Mouse (Mus musculus): ENCODE measurements around the gene Samd11. TPM values are rescaled to one million over a fixed set of nuclear protein-coding genes. Genes with fewer than 3 reads are reported as not detected.

The Samd11 gene
- 1.4 and 2.6 TPM in 2 replicates for polyA plus RNA-seq (2014; fragmentation: Nextera tagmentation; extraction: Ambion mirVana)

DNA sequence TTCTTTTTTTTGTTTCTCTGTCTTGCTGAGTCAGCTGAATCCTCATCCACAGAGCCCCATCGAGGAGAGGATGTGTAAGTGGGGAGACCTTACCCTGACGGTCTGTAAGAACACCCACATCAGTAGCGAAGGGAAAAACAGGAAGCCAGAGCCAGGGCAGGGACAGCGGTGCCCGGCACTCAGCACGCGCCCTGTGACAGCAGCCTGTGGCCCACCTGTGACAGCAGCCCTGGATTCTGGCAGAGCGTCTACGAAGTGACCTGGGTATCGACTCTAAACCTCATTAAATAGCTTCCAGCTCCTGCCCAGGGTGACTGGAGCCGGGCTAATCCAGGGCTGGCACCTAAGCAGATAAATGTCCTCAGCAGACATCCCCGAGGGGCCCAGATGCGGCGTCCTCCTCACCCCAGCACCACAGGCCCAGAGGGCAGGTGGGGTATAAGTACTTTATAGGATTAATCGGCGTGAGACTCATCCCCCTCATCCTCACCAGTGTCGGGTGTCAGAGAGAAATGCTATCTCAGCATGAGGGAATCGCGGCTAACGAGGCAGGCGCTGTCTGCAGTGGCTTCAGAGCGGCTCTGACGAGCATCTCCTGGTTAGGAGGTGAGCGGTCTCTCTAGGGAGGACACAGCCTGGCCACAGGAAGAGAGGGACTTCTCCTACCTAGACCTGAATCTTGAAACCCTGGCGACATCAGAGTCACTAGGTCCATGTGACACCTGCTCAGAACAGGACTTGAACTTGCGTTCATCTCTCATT, at the start of gene Samd11:
Gene Samd11 (minus strand): TSS at position 580 of the 762 bp plus-strand sequence.
- DNase-seq (ENCODE audit: low spot score) (peak; percentile 42), ATAC-seq (ENCODE audit: insufficient read depth, low FRiP score, low TSS enrichment) (0 out of 2 replicates have a peak, but pooled peaks have one; percentile 33)
- no peaks in the 10 kb centered on the region for H3K36me3 ChIP-seq (ENCODE audit: control insufficient read depth, insufficient read depth, low read length)
- peak within 1 kb of the TSS; percentile 21 for H3K4me3 ChIP-seq (ENCODE audit: low read depth, low read length)
- H3K27ac ChIP-seq (ENCODE audit: low read depth, low read length) = 0 out of 2 replicates have a peak within 1 kb of the TSS, but pooled peaks have one; percentile 4
- no peaks in the 10 kb centered on the region for H3K4me1 ChIP-seq (ENCODE audit: control insufficient read depth, insufficient read depth, low read length)
- H3K9me3 ChIP-seq (ENCODE audit: control insufficient read depth, low read length) = no peaks in the 10 kb centered on the region
- peak within 1 kb of the TSS; percentile 22 for H3K9ac ChIP-seq (ENCODE audit: low read length)
- WGBS = 2% methylated on average over 26 of the region's 26 CpGs
- H3K27me3 ChIP-seq (ENCODE audit: control insufficient read depth, insufficient read depth, low read length) = peaks cover 26% of the 10 kb centered on the region
- H3K4me2 ChIP-seq (ENCODE audit: low read depth) = peak within 1 kb of the TSS; percentile 31

DNA sequence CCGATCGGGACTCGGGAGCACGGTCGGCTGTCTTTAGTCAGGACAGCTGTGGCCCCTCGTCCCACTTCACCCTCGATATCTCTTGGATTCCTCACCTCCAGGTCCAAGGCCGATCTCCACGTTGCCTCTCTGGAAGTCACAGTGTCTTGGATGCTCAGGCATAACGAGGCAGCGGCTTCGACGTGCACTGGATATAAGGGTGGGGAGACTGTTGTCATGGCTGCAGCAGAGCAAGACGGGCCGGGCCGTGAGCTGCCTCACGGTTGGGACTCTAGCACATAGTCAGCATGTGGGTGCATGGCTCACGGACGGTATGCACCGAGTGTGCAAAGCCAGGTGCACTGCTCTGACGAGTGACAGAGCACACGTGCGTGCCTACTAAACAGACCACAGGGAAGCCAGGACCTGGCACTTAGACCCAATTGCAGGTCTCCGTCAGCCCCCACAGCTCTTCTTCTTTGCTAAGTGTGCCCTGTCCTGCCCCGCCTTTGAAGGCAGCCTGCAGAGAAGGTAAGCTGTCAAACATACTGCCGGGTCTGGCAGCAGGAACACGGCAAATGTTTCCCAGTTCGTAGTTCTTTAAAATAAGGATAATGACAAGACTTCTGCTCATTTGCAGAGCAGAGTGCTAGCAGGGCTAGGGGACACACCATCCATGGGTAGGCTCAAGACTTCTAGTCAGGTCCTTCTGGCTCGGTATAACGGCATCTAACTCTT, 938 bp downstream of the Samd11 start:
- Histone ChIP-seq H3K27me3 (ENCODE audit: control insufficient read depth, insufficient read depth, low read length) (peaks cover 26% of the 10 kb centered on the region), H3K4me3 (ENCODE audit: low read depth, low read length) (peak overlapping the region; percentile 21), H3K4me2 (ENCODE audit: low read depth) (peak overlapping the region; percentile 31), H3K4me1 (ENCODE audit: control insufficient read depth, insufficient read depth, low read length) (no peaks in the 10 kb centered on the region), H3K9ac (ENCODE audit: low read length) (no peak overlapping the region; the same call in 1 of the 2 replicates), H3K36me3 (ENCODE audit: control insufficient read depth, insufficient read depth, low read length) (no peaks in the 10 kb centered on the region), H3K9me3 (ENCODE audit: control insufficient read depth, low read length) (no peaks in the 10 kb centered on the region), H3K27ac (ENCODE audit: low read depth, low read length) (0 out of 2 replicates have a peak overlapping the region, but pooled peaks have one; percentile 4)
- peak; percentile 49 for DNase-seq (ENCODE audit: low spot score)
- WGBS = 3% methylated on average over 29 of the region's 30 CpGs
- ATAC-seq (ENCODE audit: insufficient read depth, low FRiP score, low TSS enrichment) = peak; percentile 69; the same call in 1 of the 2 replicates

DNA sequence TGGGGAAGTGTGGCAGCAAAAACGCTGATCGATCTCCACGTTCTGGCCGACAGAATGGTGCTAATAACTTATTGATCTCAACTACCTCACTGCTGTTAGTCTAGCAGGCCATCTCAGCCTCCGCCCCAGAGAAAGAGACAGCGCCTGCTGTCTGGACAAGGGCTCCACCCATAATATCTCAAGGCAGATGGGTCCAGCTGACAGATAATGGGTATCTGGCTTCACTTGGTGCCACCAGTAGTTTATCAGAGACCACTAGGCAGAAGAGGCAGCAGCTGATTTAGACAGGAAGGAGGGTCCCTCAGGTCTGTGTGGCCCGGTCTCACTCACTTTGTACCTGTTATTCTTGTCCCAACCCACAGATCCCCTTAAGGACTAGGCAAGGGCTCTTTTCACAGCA, 2.4 kb downstream of the Samd11 start:
- Histone ChIP-seq H3K9ac (ENCODE audit: low read length) (no peak overlapping the region), H3K36me3 (ENCODE audit: control insufficient read depth, insufficient read depth, low read length) (peaks cover 9% of the 10 kb centered on the region), H3K27me3 (ENCODE audit: control insufficient read depth, insufficient read depth, low read length) (peaks cover 26% of the 10 kb centered on the region), H3K9me3 (ENCODE audit: control insufficient read depth, low read length) (no peaks in the 10 kb centered on the region), H3K4me1 (ENCODE audit: control insufficient read depth, insufficient read depth, low read length) (no peaks in the 10 kb centered on the region), H3K4me3 (ENCODE audit: low read depth, low read length) (no peak overlapping the region), H3K27ac (ENCODE audit: low read depth, low read length) (peak overlapping the region; percentile 40), H3K4me2 (ENCODE audit: low read depth) (no peak overlapping the region)
- WGBS = 45% methylated on average over 7 of the region's 7 CpGs
- ATAC-seq (ENCODE audit: insufficient read depth, low FRiP score, low TSS enrichment) (no peak), DNase-seq (ENCODE audit: low spot score) (no peak)

DNA sequence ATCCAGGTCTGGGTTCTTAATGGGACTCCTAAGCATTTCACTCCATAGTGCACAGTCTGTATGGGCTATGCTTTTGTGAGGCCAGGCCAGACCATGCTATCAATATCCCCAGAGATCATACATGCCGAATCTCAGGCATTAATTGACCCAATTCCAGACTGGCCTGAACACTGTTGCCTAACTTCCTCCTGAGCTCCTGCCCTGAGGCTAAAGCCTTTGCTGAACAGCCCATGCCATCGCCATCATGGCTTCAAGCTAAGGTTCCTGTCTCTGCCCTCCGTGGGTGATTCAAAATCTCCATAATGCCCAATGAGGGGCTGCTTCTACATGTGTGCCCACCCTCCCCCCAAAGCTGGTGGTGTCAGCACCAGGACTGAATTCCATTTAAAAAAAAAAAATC, 2.8 kb downstream of the Samd11 start:
- ATAC-seq (ENCODE audit: insufficient read depth, low FRiP score, low TSS enrichment) (no peak), DNase-seq (ENCODE audit: low spot score) (no peak)
- H3K9ac ChIP-seq (ENCODE audit: low read length) = no peak overlapping the region
- H3K4me2 ChIP-seq (ENCODE audit: low read depth) = no peak overlapping the region; the same call in 1 of the 2 replicates
- peak overlapping the region; percentile 40 for H3K27ac ChIP-seq (ENCODE audit: low read depth, low read length)
- H3K9me3 ChIP-seq (ENCODE audit: control insufficient read depth, low read length) = no peaks in the 10 kb centered on the region
- WGBS = 23% methylated on average over 3 of the region's 3 CpGs
- no peaks in the 10 kb centered on the region for H3K4me1 ChIP-seq (ENCODE audit: control insufficient read depth, insufficient read depth, low read length)
- no peak overlapping the region for H3K4me3 ChIP-seq (ENCODE audit: low read depth, low read length)
- H3K36me3 ChIP-seq (ENCODE audit: control insufficient read depth, insufficient read depth, low read length) = peaks cover 9% of the 10 kb centered on the region
- H3K27me3 ChIP-seq (ENCODE audit: control insufficient read depth, insufficient read depth, low read length) = peaks cover 26% of the 10 kb centered on the region

DNA sequence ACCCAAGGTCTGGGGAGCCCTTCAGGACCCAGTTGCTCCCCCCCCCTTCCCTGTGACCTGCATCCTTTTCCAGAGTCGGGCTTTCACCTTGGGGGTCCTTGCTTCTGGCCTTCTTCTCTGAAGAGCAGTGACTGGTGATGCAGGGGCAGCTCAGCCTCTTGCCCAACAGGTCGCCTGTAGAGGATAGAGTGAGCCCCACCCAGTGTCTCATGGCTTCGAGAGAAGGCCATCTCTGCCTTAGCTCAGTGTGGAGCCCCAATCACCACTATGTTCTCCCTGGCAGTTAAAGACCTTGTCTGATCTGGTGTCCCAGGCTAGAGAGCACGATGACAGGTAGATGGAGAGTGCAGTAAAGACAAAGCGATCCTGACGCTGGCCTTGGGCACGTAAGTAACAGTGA, 3.3 kb downstream of the Samd11 start:
- Histone ChIP-seq H3K4me1 (ENCODE audit: control insufficient read depth, insufficient read depth, low read length) (no peaks in the 10 kb centered on the region), H3K4me2 (ENCODE audit: low read depth) (no peak overlapping the region; the same call in 1 of the 2 replicates), H3K27me3 (ENCODE audit: control insufficient read depth, insufficient read depth, low read length) (peaks cover 26% of the 10 kb centered on the region), H3K27ac (ENCODE audit: low read depth, low read length) (peak overlapping the region; percentile 40), H3K4me3 (ENCODE audit: low read depth, low read length) (no peak overlapping the region), H3K9me3 (ENCODE audit: control insufficient read depth, low read length) (no peaks in the 10 kb centered on the region), H3K9ac (ENCODE audit: low read length) (no peak overlapping the region), H3K36me3 (ENCODE audit: control insufficient read depth, insufficient read depth, low read length) (peaks cover 9% of the 10 kb centered on the region)
- ATAC-seq (ENCODE audit: insufficient read depth, low FRiP score, low TSS enrichment) = no peak
- 35% methylated on average over 7 of the region's 7 CpGs for WGBS
- DNase-seq (ENCODE audit: low spot score) = no peak

DNA sequence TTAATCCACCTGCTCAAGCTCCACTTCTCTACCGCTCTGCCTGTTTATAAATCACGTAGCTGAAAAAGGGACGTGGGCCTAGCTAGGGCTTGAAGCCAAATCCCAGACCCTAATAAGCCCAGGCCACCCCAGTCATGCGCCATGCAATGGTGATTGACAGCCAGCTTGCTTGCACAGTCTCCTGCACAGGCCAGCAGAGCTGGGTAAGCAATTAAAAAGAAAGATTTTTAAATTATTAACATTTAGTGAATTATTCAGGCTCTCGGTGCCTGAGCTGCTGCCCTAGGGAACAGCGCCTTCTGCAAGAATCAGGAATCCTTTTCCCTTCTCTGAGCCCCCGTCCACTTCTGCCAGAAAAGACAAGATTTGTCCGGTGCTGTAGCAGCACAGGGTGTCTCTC, 4.4 kb downstream of the Samd11 start:
- DNase-seq (ENCODE audit: low spot score) (no peak), ATAC-seq (ENCODE audit: insufficient read depth, low FRiP score, low TSS enrichment) (no peak)
- H3K9me3 ChIP-seq (ENCODE audit: control insufficient read depth, low read length) = no peaks in the 10 kb centered on the region
- no peak overlapping the region for H3K9ac ChIP-seq (ENCODE audit: low read length)
- WGBS = 80% methylated on average over 8 of the region's 8 CpGs
- H3K4me3 ChIP-seq (ENCODE audit: low read depth, low read length) = no peak overlapping the region
- H3K27me3 ChIP-seq (ENCODE audit: control insufficient read depth, insufficient read depth, low read length) = peaks cover 26% of the 10 kb centered on the region
- H3K4me1 ChIP-seq (ENCODE audit: control insufficient read depth, insufficient read depth, low read length) = no peaks in the 10 kb centered on the region
- no peak overlapping the region for H3K4me2 ChIP-seq (ENCODE audit: low read depth)
- no peak overlapping the region for H3K27ac ChIP-seq (ENCODE audit: low read depth, low read length)
- peaks cover 11% of the 10 kb centered on the region for H3K36me3 ChIP-seq (ENCODE audit: control insufficient read depth, insufficient read depth, low read length)

DNA sequence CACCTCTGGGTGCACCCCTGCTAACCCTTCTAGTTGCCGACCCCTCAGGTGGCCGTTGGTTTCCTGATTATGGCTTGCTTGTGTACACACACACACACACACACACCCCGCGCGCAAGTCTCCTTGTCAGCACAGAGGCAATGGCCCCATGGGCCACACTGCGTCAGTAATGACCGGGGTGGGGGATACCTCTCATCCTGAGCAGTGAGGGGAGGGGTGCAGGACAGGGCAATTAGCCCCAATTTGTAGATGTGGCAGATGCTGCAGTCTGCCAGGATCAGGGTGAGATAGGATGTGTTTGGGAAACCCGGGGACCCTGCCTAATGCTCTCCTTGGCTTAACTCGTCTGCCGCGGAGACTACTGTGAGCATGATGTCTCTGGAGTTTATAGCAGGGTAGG, 5.9 kb downstream of the Samd11 start:
- Histone ChIP-seq H3K9ac (ENCODE audit: low read length) (no peak overlapping the region), H3K4me3 (ENCODE audit: low read depth, low read length) (no peak overlapping the region), H3K27ac (ENCODE audit: low read depth, low read length) (no peak overlapping the region), H3K27me3 (ENCODE audit: control insufficient read depth, insufficient read depth, low read length) (peaks cover 13% of the 10 kb centered on the region), H3K36me3 (ENCODE audit: control insufficient read depth, insufficient read depth, low read length) (peaks cover 18% of the 10 kb centered on the region), H3K9me3 (ENCODE audit: control insufficient read depth, low read length) (no peaks in the 10 kb centered on the region), H3K4me1 (ENCODE audit: control insufficient read depth, insufficient read depth, low read length) (no peaks in the 10 kb centered on the region), H3K4me2 (ENCODE audit: low read depth) (no peak overlapping the region)
- DNase-seq (ENCODE audit: low spot score) (no peak), ATAC-seq (ENCODE audit: insufficient read depth, low FRiP score, low TSS enrichment) (peak; percentile 21; the same call in 1 of the 2 replicates)
- 67% methylated on average over 11 of the region's 11 CpGs for WGBS

DNA sequence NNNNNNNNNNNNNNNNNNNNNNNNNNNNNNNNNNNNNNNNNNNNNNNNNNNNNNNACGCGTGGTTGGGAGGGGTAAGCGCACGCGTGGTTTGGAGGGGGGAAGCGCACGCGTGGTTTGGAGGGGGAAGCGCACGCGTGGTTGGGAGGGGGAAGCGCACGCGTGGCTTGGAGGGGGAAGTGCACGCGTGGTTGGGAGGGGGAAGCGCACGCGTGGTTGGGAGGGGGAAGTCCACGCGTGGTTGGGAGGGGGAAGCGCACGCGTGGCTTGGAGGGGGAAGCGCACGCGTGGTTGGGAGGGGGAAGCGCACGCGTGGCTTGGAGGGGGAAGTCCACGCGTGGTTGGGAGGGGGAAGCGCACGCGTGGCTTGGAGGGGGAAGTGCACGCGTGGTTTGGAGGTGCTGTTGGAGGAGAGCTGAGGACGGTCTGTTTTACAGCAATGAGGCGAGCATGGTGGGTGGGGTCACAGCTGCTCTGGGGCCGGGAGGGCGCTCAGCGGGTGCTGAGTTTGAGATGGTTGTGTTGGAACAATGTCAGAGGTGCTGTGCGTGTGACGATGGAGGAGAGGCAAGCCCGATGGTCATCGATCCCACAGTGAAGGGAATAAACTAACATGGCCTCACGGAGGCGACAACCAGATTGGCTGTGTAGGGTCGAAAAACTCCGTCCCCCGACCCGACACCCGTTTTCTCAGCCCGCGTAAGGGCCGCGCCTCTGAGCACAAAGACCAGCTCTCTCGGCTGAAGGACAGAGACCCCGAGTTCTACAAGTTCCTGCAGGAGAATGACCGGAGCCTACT, 18.6 kb downstream of the Samd11 start:
- peaks cover 31% of the 10 kb centered on the region for H3K36me3 ChIP-seq (ENCODE audit: control insufficient read depth, insufficient read depth, low read length)
- H3K4me3 ChIP-seq (ENCODE audit: low read depth, low read length) = peak overlapping the region; percentile 79
- no peaks in the 10 kb centered on the region for H3K9me3 ChIP-seq (ENCODE audit: control insufficient read depth, low read length)
- H3K9ac ChIP-seq (ENCODE audit: low read length) = peak overlapping the region; percentile 67
- peak overlapping the region; percentile 52 for H3K4me2 ChIP-seq (ENCODE audit: low read depth)
- whole genome bisulfite sequencing = 21% methylated on average over 52 of the region's 60 CpGs
- ATAC-seq (ENCODE audit: insufficient read depth, low FRiP score, low TSS enrichment) = no peak
- H3K27me3 ChIP-seq (ENCODE audit: control insufficient read depth, insufficient read depth, low read length) = no peaks in the 10 kb centered on the region
- H3K4me1 ChIP-seq (ENCODE audit: control insufficient read depth, insufficient read depth, low read length) = peaks cover 11% of the 10 kb centered on the region; the same call in 1 of the 2 replicates
- H3K27ac ChIP-seq (ENCODE audit: low read depth, low read length) = no peak overlapping the region; the same call in 1 of the 2 replicates
- peak; percentile 20 for DNase-seq (ENCODE audit: low spot score)

Measured in neural tube, embryonic 11.5 days (tissue).